Mouse (Mus musculus): ENCODE results near the gene Fgfr2.

The Fgfr2 gene

GRCm38 (mm10) chr7:132775922-132776321 lies 347.2 kb downstream of the Fgfr2 start:
- no peak for DNase-seq (ENCODE audit: low read depth)

GRCm38 (mm10) chr7:132775333-132775732 lies 347.8 kb downstream of the Fgfr2 start:
- DNase-seq (ENCODE audit: low read depth) = no peak

- DNase-seq (ENCODE audit: low read depth) = no peak
Measured at GRCm38 (mm10) chr7:132773011-132773705, 350.0 kb downstream of the Fgfr2 start.

GRCm38 (mm10) chr7:132772440-132772839 lies 350.7 kb downstream of the Fgfr2 start:
- DNase-seq (ENCODE audit: low read depth) = no peak

- no peak for DNase-seq (ENCODE audit: low read depth)
Measured at GRCm38 (mm10) chr7:132768498-132769344, 354.4 kb downstream of the Fgfr2 start.

GRCm38 (mm10) chr7:132767999-132768370 lies 355.2 kb downstream of the Fgfr2 start:
- no peak for DNase-seq (ENCODE audit: low read depth)

GRCm38 (mm10) chr7:132767233-132767998 lies 355.7 kb downstream of the Fgfr2 start:
- DNase-seq (ENCODE audit: low read depth) = no peak

- DNase-seq (ENCODE audit: low read depth) = no peak
Measured at GRCm38 (mm10) chr7:132766235-132766871, 356.8 kb downstream of the Fgfr2 start.

- DNase-seq (ENCODE audit: low read depth) = no peak
Measured at GRCm38 (mm10) chr7:132765629-132766186, 357.4 kb downstream of the Fgfr2 start.

GRCm38 (mm10) chr7:132764896-132765491 lies 358.2 kb downstream of the Fgfr2 start:
- no peak for DNase-seq (ENCODE audit: low read depth)

GRCm38 (mm10) chr7:132764314-132764713 lies 358.8 kb downstream of the Fgfr2 start:
- DNase-seq (ENCODE audit: low read depth) = no peak

GRCm38 (mm10) chr7:132763911-132764310 lies 359.2 kb downstream of the Fgfr2 start:
- no peak for DNase-seq (ENCODE audit: low read depth)

- DNase-seq (ENCODE audit: low read depth) = no peak
Measured at GRCm38 (mm10) chr7:132763351-132763750, 359.8 kb downstream of the Fgfr2 start.

GRCm38 (mm10) chr7:132761409-132761808 lies 361.7 kb downstream of the Fgfr2 start:
- DNase-seq (ENCODE audit: low read depth) = no peak

GRCm38 (mm10) chr7:132760589-132761180 lies 362.5 kb downstream of the Fgfr2 start:
- DNase-seq (ENCODE audit: low read depth) = no peak

GRCm38 (mm10) chr7:132759926-132760325 lies 363.2 kb downstream of the Fgfr2 start:
- DNase-seq (ENCODE audit: low read depth) = no peak

- no peak for DNase-seq (ENCODE audit: low read depth)
Measured at GRCm38 (mm10) chr7:132759405-132759891, 363.7 kb downstream of the Fgfr2 start.

- DNase-seq (ENCODE audit: low read depth) = no peak
Measured at GRCm38 (mm10) chr7:132758875-132759274, 364.3 kb downstream of the Fgfr2 start.

- no peak for DNase-seq (ENCODE audit: low read depth)
Measured at GRCm38 (mm10) chr7:132756325-132756724, 366.8 kb downstream of the Fgfr2 start.

GRCm38 (mm10) chr7:132754389-132754750 lies 368.8 kb downstream of the Fgfr2 start:
- no peak for DNase-seq (ENCODE audit: low read depth)

Data from fibroblast of lung, adult 2 months (primary cell).